Mouse (Mus musculus): ENCODE data around the gene Arhgef18. TPM values are rescaled to one million over a fixed set of nuclear protein-coding genes. Genes with fewer than 3 reads are reported as not detected.
A peak's percentile ranks its signal among the peaks of the same experiment; 100 is the strongest.

Gene Arhgef18
- polyA plus RNA-seq, 1 experiment from 2014 or later = 37.0 TPM

DNA sequence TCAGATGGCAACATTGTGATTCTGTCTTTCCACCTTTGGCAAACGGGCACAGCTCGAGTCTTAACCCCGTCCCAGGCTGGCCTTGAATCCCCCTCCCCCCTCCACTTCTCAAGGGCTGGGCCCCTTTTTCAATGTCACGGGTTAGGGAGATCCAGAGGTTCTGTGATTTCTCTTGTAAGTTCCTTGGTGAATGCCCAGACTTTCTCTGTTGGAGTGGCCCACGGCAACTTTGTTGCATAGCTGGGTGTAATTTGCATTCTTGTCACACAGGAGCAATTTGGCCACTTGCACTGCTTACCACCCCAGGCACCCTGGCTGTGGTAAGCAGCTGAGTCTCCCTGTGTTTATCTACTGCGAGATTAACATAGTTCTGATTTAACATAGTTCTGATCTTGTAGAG is 1.8 kb downstream of the Arhgef18 start:
- ATAC-seq (peak; percentile 65), DNase-seq (ENCODE audit: low read depth, low spot score) (no peak)
- CTCF ChIA-PET = interaction anchor here (0.9 to 2.8 kb wide), 8 partner anchors 10 to 55 kb away, joined by 3 to 18 read pairs (median 5); no protein-coding TSS in a partner anchor
- TF ChIP-seq CTCF (IDR thresholded peaks at IDR 0.05) = no peak
- no peaks in the 10 kb centered on the region for H3K27me3 ChIP-seq
- in situ Hi-C loops (cut with MboI; ENCODE audit: low pct_unique_long_range_greater_than_20kb) = no loop called here
- POLR2A ChIA-PET = interaction anchor here (0.8 kb wide), 2 partner anchors 40 to 52 kb away, joined by 3 read pairs; no protein-coding TSS in a partner anchor

GRCm38 (mm10) chr8:3395246-3395645 is 2.4 kb downstream of the Arhgef18 start:
- DNase-seq (ENCODE audit: low read depth, low spot score) = no peak
- no peaks in the 10 kb centered on the region for H3K27me3 ChIP-seq
- ATAC-seq = no peak
- ChIA-PET POLR2A (interaction anchor here (0.8 kb wide), 1 partner anchor 52 kb away, joined by 3 read pairs; no protein-coding TSS in a partner anchor), CTCF (interaction anchor here (1.3 to 2.8 kb wide), 5 partner anchors 13 to 55 kb away, joined by 3 to 18 read pairs (median 5); no protein-coding TSS in a partner anchor)
- in situ Hi-C loops (cut with MboI; ENCODE audit: low pct_unique_long_range_greater_than_20kb) = no loop called here
- no peak for TF ChIP-seq CTCF (IDR thresholded peaks at IDR 0.05)

GRCm38 (mm10) chr8:3397597-3397996 is 4.8 kb downstream of the Arhgef18 start:
- in situ Hi-C loops (cut with MboI; ENCODE audit: low pct_unique_long_range_greater_than_20kb) = no loop called here
- ChIA-PET POLR2A (no interaction called here), CTCF (interaction anchor here (2.0 kb wide), 1 partner anchor 16 kb away, joined by 7 read pairs; no protein-coding TSS in a partner anchor)
- ATAC-seq (no peak), DNase-seq (ENCODE audit: low read depth, low spot score) (no peak)
- H3K27me3 ChIP-seq = no peaks in the 10 kb centered on the region
- TF ChIP-seq CTCF (IDR thresholded peaks at IDR 0.05) = no peak

- TF ChIP-seq CTCF (IDR thresholded peaks at IDR 0.05) = no peak
- in situ Hi-C loops (cut with MboI; ENCODE audit: low pct_unique_long_range_greater_than_20kb) = no loop called here
- CTCF ChIA-PET = no interaction called here
- H3K27me3 ChIP-seq = no peaks in the 10 kb centered on the region
- POLR2A ChIA-PET = interaction anchor here (0.5 kb wide), 1 partner anchor 217 kb away, joined by 4 read pairs; no protein-coding TSS in a partner anchor
- ATAC-seq (peak; percentile 41), DNase-seq (ENCODE audit: low read depth, low spot score) (no peak)
Measured at GRCm38 (mm10) chr8:3400509-3400908, 7.7 kb downstream of the Arhgef18 start.

DNA sequence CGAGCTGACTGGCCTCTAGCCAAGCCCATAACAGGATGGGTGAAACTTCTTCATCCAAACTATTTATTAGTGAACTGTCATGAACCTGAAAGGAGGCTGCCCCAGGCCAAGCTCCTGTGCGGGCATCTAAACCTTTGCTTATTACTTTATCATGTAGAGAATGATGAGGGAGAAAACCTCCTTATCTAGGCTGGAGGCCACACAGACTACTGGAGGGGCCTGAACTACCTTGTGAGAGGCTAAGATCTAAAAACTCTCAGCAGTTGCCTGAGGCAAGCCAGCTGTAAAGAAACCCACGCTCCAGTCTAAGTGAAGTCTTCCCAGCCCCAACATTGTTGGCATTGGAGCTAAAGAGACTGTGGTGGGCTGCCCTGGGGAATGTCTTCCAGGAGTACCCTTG is 14.6 kb downstream of the Arhgef18 start:
- ChIA-PET CTCF (no interaction called here), POLR2A (no interaction called here)
- no peak for ATAC-seq
- DNase-seq (ENCODE audit: low read depth, low spot score) = no peak
- no peaks in the 10 kb centered on the region for H3K27me3 ChIP-seq
- no peak for TF ChIP-seq CTCF (IDR thresholded peaks at IDR 0.05)
- in situ Hi-C loops (cut with MboI; ENCODE audit: low pct_unique_long_range_greater_than_20kb) = no loop called here

DNA sequence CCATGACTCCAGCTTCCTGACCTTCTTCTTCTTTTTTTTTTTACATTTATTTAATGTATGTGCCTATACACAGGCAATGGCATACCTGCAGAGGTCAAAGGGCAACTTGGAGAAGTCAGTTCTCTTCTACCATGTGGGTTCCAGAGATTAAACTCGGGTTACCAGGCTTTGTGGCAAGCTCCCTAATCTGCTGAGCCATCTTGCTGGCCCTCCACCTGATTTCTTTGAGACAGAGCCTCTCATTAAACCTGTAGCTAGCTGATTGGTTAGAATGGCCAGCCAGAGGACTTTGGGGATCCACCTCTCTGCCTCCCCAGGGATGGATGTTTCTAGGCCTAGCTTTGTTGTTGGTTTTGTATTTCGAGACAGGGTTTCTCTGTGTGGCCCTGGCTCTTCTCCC is 18.3 kb downstream of the Arhgef18 start:
- CTCF ChIA-PET = interaction anchor here (0.9 to 1.4 kb wide), 4 partner anchors 9 to 74 kb away, joined by 3 to 4 read pairs (median 3); no protein-coding TSS in a partner anchor
- POLR2A ChIA-PET = no interaction called here
- TF ChIP-seq CTCF (IDR thresholded peaks at IDR 0.05) = no peak
- ATAC-seq (no peak), DNase-seq (ENCODE audit: low read depth, low spot score) (no peak)
- H3K27me3 ChIP-seq = no peaks in the 10 kb centered on the region
- in situ Hi-C loops (cut with MboI; ENCODE audit: low pct_unique_long_range_greater_than_20kb) = no loop called here

DNA sequence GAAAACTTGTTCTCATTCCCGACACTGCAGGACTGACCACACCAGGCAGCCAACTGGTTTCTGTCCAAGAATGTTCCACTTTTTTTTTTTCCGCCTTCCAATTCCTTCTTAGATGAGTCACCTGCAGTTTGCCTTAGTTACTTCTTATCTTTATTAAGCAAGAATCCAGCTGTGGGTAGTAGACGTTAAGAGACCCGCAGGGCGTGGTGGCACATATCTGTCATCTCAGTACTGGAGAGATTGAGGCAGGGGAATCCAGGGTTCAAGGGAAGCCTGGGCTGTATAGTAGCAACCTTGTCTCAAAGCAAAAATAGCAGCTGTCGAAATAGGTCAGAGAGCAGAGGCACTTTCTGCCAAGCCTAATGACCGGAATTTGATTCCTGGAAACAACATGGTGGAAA is 19.1 kb downstream of the Arhgef18 start:
- POLR2A ChIA-PET = no interaction called here
- TF ChIP-seq CTCF (IDR thresholded peaks at IDR 0.05) = no peak
- in situ Hi-C loops (cut with MboI; ENCODE audit: low pct_unique_long_range_greater_than_20kb) = no loop called here
- no peaks in the 10 kb centered on the region for H3K27me3 ChIP-seq
- DNase-seq (ENCODE audit: low read depth, low spot score) (no peak), ATAC-seq (peak; percentile 61)
- CTCF ChIA-PET = interaction anchor here (0.9 to 1.4 kb wide), 3 partner anchors 9 to 44 kb away, joined by 3 read pairs; no protein-coding TSS in a partner anchor

DNA sequence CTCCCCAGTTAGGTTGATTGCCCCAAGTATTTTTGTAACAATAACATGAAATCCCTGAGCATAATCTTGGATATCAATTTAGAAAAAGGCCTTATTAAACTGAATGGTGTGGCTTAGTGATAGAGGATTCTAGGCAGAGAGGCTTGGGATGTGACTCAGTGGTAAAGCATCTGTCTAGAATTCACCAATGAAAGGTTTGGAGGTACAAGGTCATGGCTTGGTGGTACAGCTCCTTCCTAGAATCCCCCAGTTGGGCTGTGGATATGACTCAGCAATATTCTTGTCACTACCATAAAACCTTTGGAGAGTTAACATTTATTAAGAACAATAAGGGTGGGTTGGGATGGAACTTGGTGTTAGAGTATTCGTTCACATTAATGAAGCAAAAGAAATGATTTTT is 20.0 kb downstream of the Arhgef18 start:
- H3K27me3 ChIP-seq = no peaks in the 10 kb centered on the region
- TF ChIP-seq CTCF (IDR thresholded peaks at IDR 0.05) = no peak
- ChIA-PET CTCF (interaction anchor here (1.5 to 1.9 kb wide), 2 partner anchors 16 to 18 kb away, joined by 5 to 7 read pairs; no protein-coding TSS in a partner anchor), POLR2A (no interaction called here)
- no peak for ATAC-seq
- DNase-seq (ENCODE audit: low read depth, low spot score) = no peak
- in situ Hi-C loops (cut with MboI; ENCODE audit: low pct_unique_long_range_greater_than_20kb) = no loop called here

DNA sequence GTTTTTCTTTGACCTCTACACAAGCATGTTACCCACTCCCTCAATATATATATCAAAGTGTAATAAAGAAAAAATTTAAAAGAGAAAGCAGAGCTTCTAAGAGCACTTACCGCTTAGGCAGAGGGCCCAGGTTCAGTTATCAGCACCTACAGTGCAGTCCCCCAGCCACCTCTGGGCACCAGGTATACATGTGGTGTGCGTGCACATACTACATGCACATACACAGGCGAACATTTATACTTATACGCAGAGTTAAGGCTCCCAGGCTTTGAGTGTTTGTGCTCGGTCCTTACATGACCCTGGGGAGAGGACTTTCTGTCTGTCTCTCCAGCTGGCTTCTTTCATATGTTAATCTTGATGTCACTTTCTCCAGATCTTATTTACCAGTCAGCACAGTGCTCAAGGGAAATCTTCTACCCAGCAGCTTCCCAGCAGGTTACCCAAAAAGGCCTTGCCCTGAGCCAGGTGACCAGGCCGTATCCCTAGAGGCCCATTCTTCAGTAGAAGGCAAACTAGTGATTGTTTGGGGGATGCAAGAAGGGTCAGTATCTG is 21.9 kb downstream of the Arhgef18 start:
- no peak for DNase-seq (ENCODE audit: low read depth, low spot score)
- in situ Hi-C loops (cut with MboI; ENCODE audit: low pct_unique_long_range_greater_than_20kb) = no loop called here
- no peaks in the 10 kb centered on the region for H3K27me3 ChIP-seq
- TF ChIP-seq CTCF (IDR thresholded peaks at IDR 0.05) = no peak
- ChIA-PET CTCF (interaction anchor here (1.0 to 2.9 kb wide), 5 partner anchors 9 to 36 kb away, joined by 3 to 9 read pairs (median 7); no protein-coding TSS in a partner anchor), POLR2A (no interaction called here)
- ATAC-seq = no peak

DNA sequence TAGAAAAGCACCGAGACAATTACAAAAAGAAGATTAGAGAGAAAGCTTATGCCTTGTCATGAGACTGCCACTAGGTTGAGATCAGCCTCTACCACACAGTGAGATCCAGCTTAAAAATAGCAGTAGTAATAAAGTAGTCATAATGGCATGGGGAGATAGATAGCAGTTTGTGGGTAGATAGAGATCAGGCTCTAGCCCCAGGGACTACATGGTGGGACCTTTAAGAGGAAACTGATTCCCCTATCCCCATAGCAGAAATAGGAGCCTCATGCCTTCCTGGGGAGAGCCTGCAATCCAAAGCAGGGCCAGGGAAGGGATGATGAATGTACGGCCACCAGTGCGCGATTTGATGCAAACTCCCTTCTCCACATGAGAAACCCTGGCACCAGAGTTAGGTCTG is 22.5 kb downstream of the Arhgef18 start:
- CTCF ChIA-PET = interaction anchor here (2.9 kb wide), 1 partner anchor 9 kb away, joined by 9 read pairs; no protein-coding TSS in a partner anchor
- H3K27me3 ChIP-seq = no peaks in the 10 kb centered on the region
- DNase-seq (ENCODE audit: low read depth, low spot score) = no peak
- POLR2A ChIA-PET = no interaction called here
- in situ Hi-C loops (cut with MboI; ENCODE audit: low pct_unique_long_range_greater_than_20kb) = no loop called here
- TF ChIP-seq CTCF (IDR thresholded peaks at IDR 0.05) = no peak
- no peak for ATAC-seq

GRCm38 (mm10) chr8:3415661-3416060 is 22.9 kb downstream of the Arhgef18 start:
- no peak for TF ChIP-seq CTCF (IDR thresholded peaks at IDR 0.05)
- in situ Hi-C loops (cut with MboI; ENCODE audit: low pct_unique_long_range_greater_than_20kb) = no loop called here
- no peaks in the 10 kb centered on the region for H3K27me3 ChIP-seq
- ChIA-PET POLR2A (no interaction called here), CTCF (interaction anchor here (2.9 kb wide), 1 partner anchor 8 kb away, joined by 9 read pairs; no protein-coding TSS in a partner anchor)
- no peak for ATAC-seq
- no peak for DNase-seq (ENCODE audit: low read depth, low spot score)
